Mouse (Mus musculus) sigmoid colon, adult 10 weeks (tissue): ENCODE data around the gene Zfp352. TPM values are rescaled to one million over a fixed set of nuclear protein-coding genes. Genes with fewer than 3 reads are reported as not detected.

Experiments used
- polyA plus RNA-seq: library from polyadenylated mRNA; stranded (reverse); fragments of 350-450 nt; fragmentation: Illumina TruSeq; extraction: RNeasy Lipid Tissue Mini Kit (QIAGEN cat#74804); gene quantifications from one replicate; pipeline ENCODE4 v1.2.3, GENCODE M21; 2014; ENCODE audit warnings: low read depth, low replicate concordance

Zfp352 gene
- polyA plus RNA-seq, result not detected

GRCm38 (mm10) chr4:90218520-90218919, at the start of gene Zfp352:
Gene Zfp352, plus strand, starts transcription at chr4:90218820.

